ENCODE assay signal across 7 mouse cellular contexts in the genomic region with DNA sequence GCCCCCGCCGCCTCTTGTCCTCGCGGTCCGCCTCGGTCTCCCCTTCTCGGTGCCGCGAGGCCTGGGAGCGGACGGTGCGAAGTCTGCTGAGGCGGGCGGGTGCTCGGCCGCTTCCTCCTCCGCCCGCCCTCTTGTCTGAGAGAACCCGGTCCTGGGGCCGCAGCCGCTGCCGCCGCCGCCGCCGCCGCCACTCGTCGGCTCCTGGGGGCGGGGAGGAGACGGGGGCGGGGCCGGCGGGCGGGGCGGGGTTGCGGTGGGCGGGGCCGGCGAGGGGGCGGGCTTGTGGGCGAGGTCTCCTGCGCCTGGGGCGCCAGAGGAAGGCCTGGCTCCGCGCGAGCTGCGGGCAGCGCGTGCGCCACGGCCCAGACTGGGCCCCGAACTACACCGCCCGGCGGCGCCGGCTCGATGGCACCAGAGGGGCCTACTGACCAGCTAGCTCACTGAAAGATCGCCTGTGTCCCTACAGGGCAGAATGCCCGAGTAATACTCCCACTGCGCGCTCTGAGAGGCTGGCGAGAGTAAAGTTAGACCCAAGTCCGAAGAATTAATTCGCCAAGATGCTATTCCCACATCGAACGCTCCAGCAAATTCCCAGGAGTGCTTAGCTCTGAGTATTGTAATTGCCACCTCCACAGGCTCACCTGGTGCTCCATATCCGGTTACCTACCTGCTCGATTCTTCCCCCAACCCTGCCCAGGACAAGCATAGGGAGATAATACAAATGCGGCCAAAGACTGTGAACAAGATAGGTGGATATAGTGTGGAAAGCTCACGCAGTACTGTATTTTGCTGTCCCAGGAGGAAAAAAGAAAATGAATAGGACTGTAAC. TPM values are rescaled to one million over a fixed set of nuclear protein-coding genes. Genes with fewer than 3 reads are reported as not detected.
DNase-seq lines count a peak whose midpoint lies in the region; ATAC-seq and TF ChIP-seq lines count a peak whose summit lies in the region.

Smurf2 (minus strand) TSS at position 165 of the 829 bp plus-strand sequence.

- H3K27me3 ChIP-seq in embryonic facial prominence, embryonic 10.5 days (replicated peaks; ENCODE audit: low read depth, poor library complexity, severe bottlenecking): no peaks in the 10 kb centered on the region
- H3K27me3 ChIP-seq in intestine, postnatal 0 days (replicated peaks; ENCODE audit: control insufficient read depth, insufficient read depth, low read length): no peaks in the 10 kb centered on the region
- no peaks in the 10 kb centered on the region; the same call in 1 of the 2 replicates for H3K27me3 ChIP-seq in midbrain, embryonic 11.5 days (ENCODE audit: control insufficient read depth, insufficient read depth, low read length)

- 4% methylated on average over 67 of the region's 72 CpGs for WGBS in embryonic facial prominence, embryonic 10.5 days
- 3% methylated on average over 43 of the region's 72 CpGs for WGBS in intestine, postnatal 0 days
- WGBS in midbrain, embryonic 11.5 days: 3% methylated on average over 44 of the region's 72 CpGs

- DNase-seq in adrenal gland, postnatal 14 days: peak; percentile 94
- DNase-seq in embryonic facial prominence, embryonic 10.5 days (ENCODE audit: low spot score): peak; percentile 96
- DNase-seq in left cerebral cortex, postnatal 4 days: peak; percentile 92
- DNase-seq in midbrain, embryonic 11.5 days (ENCODE audit: low spot score, missing footprints): peak; percentile 98
- DNase-seq in right cerebral cortex, postnatal 4 days: peak; percentile 84

- H3K9ac ChIP-seq in intestine, postnatal 0 days (ENCODE audit: low read depth, low read length): peak within 1 kb of the TSS; percentile 96
- H3K9ac ChIP-seq in midbrain, embryonic 11.5 days (ENCODE audit: low read length): peak within 1 kb of the TSS; percentile 96

- peak; percentile 91 for ATAC-seq in granulocyte monocyte progenitor cell, adult 5-6 weeks (replicated peaks; ENCODE audit: poor library complexity, severe bottlenecking)
- peak; percentile 94 for ATAC-seq in intestine, postnatal 0 days
- peak; percentile 96 for ATAC-seq in midbrain, embryonic 11.5 days (ENCODE audit: low FRiP score)

- peak within 1 kb of the TSS; percentile 77 for H3K4me2 ChIP-seq in intestine, postnatal 0 days (replicated peaks; ENCODE audit: low read depth)
- H3K4me2 ChIP-seq in midbrain, embryonic 11.5 days: peak within 1 kb of the TSS; percentile 88

- peak; percentile 31 for TF ChIP-seq CTCF in intestine, postnatal 0 days (IDR thresholded peaks at IDR 0.05; ENCODE audit: low read depth)

- intact Hi-C loops in left cerebral cortex, postnatal 4 days (cut with DNase I): no loop called here

- no peaks in the 10 kb centered on the region for H3K36me3 ChIP-seq in embryonic facial prominence, embryonic 10.5 days (replicated peaks)
- H3K36me3 ChIP-seq in intestine, postnatal 0 days (ENCODE audit: control insufficient read depth, insufficient read depth): no peaks in the 10 kb centered on the region
- no peaks in the 10 kb centered on the region for H3K36me3 ChIP-seq in midbrain, embryonic 11.5 days (ENCODE audit: control insufficient read depth, insufficient read depth, low read length)

- H3K27ac ChIP-seq in embryonic facial prominence, embryonic 10.5 days (replicated peaks): peak within 1 kb of the TSS; percentile 99
- peak within 1 kb of the TSS; percentile 98 for H3K27ac ChIP-seq in intestine, postnatal 0 days (ENCODE audit: low read depth, low read length)
- H3K27ac ChIP-seq in midbrain, embryonic 11.5 days (ENCODE audit: low read depth, low read length): peak within 1 kb of the TSS; percentile 90

- H3K4me1 ChIP-seq in embryonic facial prominence, embryonic 10.5 days: peaks cover 29% of the 10 kb centered on the region
- H3K4me1 ChIP-seq in intestine, postnatal 0 days (replicated peaks; ENCODE audit: control insufficient read depth, insufficient read depth, low read length): no peaks in the 10 kb centered on the region
- H3K4me1 ChIP-seq in midbrain, embryonic 11.5 days (ENCODE audit: control insufficient read depth, insufficient read depth, low read length): peaks cover 9% of the 10 kb centered on the region

- peak within 1 kb of the TSS; percentile 98 for H3K4me3 ChIP-seq in embryonic facial prominence, embryonic 10.5 days
- peak within 1 kb of the TSS; percentile 85 for H3K4me3 ChIP-seq in intestine, postnatal 0 days (ENCODE audit: low read depth, low read length)
- peak within 1 kb of the TSS; percentile 95 for H3K4me3 ChIP-seq in midbrain, embryonic 11.5 days (ENCODE audit: low read depth, low read length)

- no peaks in the 10 kb centered on the region for H3K9me3 ChIP-seq in embryonic facial prominence, embryonic 10.5 days
- H3K9me3 ChIP-seq in intestine, postnatal 0 days (ENCODE audit: control insufficient read depth): no peaks in the 10 kb centered on the region
- H3K9me3 ChIP-seq in midbrain, embryonic 11.5 days (ENCODE audit: control insufficient read depth, low read length): no peaks in the 10 kb centered on the region

RNA-seq across cellular contexts. Expression of gene Smurf2, which starts in this region (rescaled TPM):
- total RNA-seq in adrenal gland, postnatal 14 days (2021): 37.5 and 39.8 TPM in 2 replicates
- polyA plus RNA-seq in embryonic facial prominence, embryonic 10.5 days (2016; fragmentation: Nextera tagmentation; extraction: Ambion mirVana): 12.4 and 13.5 TPM in 2 replicates
- total RNA-seq in granulocyte monocyte progenitor cell, adult 5-6 weeks (2014; fragmentation: Nextera tagmentation): 18.2 and 23.2 TPM in 2 replicates
- total RNA-seq in granulocyte monocyte progenitor cell, adult 5-6 weeks (2017): 34.8 and 43.4 TPM in 2 replicates
- polyA plus RNA-seq in intestine, postnatal 0 days (2015; fragmentation: Nextera tagmentation; extraction: Ambion mirVana): 8.0 and 8.9 TPM in 2 replicates
- 10 to 100 TPM; 45.6 to 48.6 TPM for total RNA-seq in left cerebral cortex, postnatal 4 days (2021)
- polyA plus RNA-seq in midbrain, embryonic 11.5 days (2014; fragmentation: Nextera tagmentation; extraction: Ambion mirVana): 20.6 and 21.4 TPM in 2 replicates

Comparison
In these comparisons a context has a peak if more than half of its experiments do, and no peak if none do; other contexts are left out.
1. Peak in every context shown above with its lines: DNase-seq, ATAC-seq, H3K4me3 ChIP-seq and H3K27ac ChIP-seq.